Mouse (Mus musculus) neural tube, postnatal 0 days (tissue): ENCODE results near the gene Gm13275. TPM values are rescaled to one million over a fixed set of nuclear protein-coding genes. Genes with fewer than 3 reads are reported as not detected.

ENCODE experiments used
- polyA plus RNA-seq: library from polyadenylated mRNA; unstranded; fragments of >200 nt; fragmentation: Nextera tagmentation; extraction: Ambion mirVana; gene quantifications from 2 replicates; pipeline ENCODE4 v1.2.1, GENCODE M21; 2015

Gene Gm13275
- not detected in 2 replicates for polyA plus RNA-seq

DNA sequence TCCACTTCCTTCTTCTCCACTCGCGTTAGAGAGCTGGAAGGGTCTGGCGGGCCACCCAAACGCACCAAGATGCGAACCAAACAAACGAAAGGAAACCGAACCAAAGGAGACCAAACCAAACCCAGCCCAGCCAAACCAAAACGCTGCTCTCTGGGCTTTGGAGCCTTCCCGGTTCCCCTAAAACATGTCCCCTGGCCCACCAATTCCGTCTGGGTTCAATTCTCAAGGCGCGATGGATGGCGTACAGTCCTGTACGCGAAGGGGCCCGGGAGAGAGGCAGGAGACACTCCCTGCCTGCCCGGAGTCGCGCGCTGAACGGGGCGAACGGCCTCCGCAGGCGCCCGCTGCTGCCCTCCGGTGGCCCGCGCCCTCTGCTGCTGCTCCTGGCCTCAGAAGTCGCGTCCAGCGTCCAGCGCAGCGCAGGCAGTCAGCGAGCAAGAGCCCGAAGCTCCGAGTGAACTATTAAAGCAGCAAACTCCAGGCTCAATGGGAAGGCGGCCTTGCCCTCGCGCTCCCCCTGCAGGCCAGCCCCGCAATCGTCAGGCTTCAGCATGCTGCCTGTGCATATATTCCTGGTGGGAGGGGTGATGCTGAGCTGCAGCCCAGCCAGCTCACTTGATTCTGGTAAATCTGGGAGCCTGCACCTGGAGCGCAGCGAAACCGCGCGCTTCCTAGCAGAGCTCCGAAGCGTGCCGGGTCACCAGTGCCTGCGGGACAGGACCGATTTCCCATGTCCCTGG, at the start of gene Gm13275:
Gm13275 (plus strand) TSS at position 552 of the 740 bp plus-strand sequence.

DNA sequence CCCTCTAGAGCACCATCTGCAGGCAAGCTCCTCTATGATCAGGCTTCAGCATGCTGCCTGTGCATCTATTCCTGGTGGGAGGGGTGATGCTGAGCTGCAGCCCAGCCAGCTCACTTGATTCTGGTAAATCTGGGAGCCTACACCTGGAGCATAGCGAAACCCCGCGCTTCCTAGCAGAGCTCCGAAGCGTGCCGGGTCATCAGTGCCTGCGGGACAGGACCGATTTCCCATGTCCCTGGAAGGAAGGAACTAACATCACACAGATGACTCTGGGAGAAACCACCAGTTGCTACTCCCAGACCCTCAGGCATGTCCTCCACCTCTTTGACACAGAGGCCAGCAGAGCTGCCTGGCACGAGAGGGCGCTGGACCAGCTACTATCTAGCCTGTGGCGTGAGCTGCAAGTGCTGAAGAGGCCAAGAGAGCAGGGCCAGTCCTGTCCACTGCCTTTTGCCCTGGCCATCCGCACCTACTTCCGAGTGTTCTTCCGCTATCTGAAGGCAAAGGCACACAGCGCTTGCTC, 39.4 kb upstream of the Gm13275 start, which contains the start of gene Gm13271:
Gm13271 (plus strand) TSS at position 51 of the 523 bp plus-strand sequence.

DNA sequence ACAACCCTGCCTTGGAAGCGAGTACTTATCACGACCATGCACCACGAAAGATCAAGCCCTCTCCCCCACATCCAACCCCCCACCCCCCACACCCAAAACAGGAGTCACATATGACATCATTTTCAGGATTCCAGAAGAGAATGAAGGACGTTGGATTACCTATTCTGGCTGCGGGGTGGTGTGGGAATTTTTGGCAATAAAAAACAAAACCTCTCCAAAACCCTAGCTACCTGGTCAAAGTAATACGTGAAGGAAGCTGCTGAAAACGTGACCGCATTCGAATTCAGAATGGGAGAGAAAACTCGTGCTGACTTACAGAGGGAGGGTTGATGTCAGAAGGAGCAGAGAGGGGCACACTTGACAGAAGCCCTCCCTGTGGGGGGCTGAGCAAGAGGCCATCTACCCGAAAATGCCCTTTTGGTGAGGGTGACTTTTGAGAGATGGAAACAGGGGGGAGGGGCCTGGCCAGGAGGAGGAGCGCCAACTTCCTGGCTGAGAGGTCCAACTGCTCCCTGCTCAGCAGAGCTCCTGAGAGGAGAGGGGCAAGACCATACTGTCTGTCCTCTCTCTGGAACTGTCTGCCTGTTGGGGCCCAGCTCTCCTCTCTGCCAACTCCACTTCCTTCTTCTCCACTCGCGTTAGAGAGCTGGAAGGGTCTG, 34.5 kb upstream of the Gm13275 start, which contains the start of gene Gm13283:
Gm13283 (plus strand) TSS at position 510 of the 659 bp plus-strand sequence.

DNA sequence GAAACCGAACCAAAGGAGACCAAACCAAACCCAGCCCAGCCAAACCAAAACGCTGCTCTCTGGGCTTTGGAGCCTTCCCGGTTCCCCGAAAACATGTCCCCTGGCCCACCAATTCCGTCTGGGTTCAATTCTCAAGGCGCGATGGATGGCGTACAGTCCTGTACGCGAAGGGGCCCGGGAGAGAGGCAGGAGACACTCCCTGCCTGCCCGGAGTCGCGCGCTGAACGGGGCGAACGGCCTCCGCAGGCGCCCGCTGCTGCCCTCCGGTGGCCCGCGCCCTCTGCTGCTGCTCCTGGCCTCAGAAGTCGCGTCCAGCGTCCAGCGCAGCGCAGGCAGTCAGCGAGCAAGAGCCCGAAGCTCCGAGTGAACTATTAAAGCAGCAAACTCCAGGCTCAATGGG, 20.8 kb upstream of the Gm13275 start, which contains the start of gene Gm13290:
Gm13290 (plus strand) TSS at position 301 of the 400 bp plus-strand sequence.

DNA sequence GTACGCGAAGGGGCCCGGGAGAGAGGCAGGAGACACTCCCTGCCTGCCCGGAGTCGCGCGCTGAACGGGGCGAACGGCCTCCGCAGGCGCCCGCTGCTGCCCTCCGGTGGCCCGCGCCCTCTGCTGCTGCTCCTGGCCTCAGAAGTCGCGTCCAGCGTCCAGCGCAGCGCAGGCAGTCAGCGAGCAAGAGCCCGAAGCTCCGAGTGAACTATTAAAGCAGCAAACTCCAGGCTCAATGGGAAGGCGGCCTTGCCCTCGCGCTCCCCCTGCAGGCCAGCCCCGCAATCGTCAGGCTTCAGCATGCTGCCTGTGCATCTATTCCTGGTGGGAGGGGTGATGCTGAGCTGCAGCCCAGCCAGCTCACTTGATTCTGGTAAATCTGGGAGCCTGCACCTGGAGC, 17.7 kb upstream of the Gm13275 start, which contains the start of gene Gm13289:
Gm13289 (plus strand) TSS at position 301 of the 400 bp plus-strand sequence.

DNA sequence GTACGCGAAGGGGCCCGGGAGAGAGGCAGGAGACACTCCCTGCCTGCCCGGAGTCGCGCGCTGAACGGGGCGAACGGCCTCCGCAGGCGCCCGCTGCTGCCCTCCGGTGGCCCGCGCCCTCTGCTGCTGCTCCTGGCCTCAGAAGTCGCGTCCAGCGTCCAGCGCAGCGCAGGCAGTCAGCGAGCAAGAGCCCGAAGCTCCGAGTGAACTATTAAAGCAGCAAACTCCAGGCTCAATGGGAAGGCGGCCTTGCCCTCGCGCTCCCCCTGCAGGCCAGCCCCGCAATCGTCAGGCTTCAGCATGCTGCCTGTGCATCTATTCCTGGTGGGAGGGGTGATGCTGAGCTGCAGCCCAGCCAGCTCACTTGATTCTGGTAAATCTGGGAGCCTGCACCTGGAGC, 14.7 kb upstream of the Gm13275 start, which contains the start of gene Gm13272:
Gm13272 (plus strand) TSS at position 301 of the 400 bp plus-strand sequence.

DNA sequence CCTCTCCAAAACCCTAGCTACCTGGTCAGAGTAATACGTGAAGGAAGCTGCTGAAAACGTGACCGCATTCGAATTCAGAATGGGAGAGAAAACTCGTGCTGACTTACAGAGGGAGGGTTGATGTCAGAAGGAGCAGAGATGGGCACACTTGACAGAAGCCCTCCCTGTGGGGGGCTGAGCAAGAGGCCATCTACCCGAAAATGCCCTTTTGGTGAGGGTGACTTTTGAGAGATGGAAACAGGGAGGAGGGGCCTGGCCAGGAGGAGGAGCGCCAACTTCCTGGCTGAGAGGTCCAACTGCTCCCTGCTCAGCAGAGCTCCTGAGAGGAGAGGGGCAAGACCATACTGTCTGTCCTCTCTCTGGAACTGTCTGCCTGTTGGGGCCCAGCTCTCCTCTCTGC, 12.5 kb upstream of the Gm13275 start, which contains the start of gene Ifnz:
Ifnz (plus strand) TSS at position 301 of the 400 bp plus-strand sequence.

DNA sequence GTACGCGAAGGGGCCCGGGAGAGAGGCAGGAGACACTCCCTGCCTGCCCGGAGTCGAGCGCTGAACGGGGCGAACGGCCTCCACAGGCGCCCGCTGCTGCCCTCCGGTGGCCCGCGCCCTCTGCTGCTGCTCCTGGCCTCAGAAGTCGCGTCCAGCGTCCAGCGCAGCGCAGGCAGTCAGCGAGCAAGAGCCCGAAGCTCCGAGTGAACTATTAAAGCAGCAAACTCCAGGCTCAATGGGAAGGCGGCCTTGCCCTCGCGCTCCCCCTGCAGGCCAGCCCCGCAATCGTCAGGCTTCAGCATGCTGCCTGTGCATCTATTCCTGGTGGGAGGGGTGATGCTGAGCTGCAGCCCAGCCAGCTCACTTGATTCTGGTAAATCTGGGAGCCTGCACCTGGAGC, 8.9 kb upstream of the Gm13275 start, which contains the start of gene Gm13276:
Gm13276 (plus strand) TSS at position 301 of the 400 bp plus-strand sequence.

DNA sequence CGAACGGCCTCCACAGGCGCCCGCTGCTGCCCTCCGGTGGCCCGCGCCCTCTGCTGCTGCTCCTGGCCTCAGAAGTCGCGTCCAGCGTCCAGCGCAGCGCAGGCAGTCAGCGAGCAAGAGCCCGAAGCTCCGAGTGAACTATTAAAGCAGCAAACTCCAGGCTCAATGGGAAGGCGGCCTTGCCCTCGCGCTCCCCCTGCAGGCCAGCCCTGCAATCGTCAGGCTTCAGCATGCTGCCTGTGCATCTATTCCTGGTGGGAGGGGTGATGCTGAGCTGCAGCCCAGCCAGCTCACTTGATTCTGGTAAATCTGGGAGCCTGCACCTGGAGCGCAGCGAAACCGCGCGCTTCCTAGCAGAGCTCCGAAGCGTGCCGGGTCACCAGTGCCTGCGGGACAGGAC, 5.9 kb upstream of the Gm13275 start, which contains the start of gene Gm13277:
Gm13277 (plus strand) TSS at position 231 of the 400 bp plus-strand sequence.

DNA sequence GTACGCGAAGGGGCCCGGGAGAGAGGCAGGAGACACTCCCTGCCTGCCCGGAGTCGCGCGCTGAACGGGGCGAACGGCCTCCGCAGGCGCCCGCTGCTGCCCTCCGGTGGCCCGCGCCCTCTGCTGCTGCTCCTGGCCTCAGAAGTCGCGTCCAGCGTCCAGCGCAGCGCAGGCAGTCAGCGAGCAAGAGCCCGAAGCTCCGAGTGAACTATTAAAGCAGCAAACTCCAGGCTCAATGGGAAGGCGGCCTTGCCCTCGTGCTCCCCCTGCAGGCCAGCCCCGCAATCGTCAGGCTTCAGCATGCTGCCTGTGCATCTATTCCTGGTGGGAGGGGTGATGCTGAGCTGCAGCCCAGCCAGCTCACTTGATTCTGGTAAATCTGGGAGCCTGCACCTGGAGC, 3.0 kb upstream of the Gm13275 start, which contains the start of gene Gm13278:
Gm13278 (plus strand) TSS at position 301 of the 400 bp plus-strand sequence.

DNA sequence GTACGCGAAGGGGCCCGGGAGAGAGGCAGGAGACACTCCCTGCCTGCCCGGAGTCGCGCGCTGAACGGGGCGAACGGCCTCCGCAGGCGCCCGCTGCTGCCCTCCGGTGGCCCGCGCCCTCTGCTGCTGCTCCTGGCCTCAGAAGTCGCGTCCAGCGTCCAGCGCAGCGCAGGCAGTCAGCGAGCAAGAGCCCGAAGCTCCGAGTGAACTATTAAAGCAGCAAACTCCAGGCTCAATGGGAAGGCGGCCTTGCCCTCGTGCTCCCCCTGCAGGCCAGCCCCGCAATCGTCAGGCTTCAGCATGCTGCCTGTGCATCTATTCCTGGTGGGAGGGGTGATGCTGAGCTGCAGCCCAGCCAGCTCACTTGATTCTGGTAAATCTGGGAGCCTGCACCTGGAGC, 2.8 kb downstream of the Gm13275 start, which contains the start of gene Gm13279:
Gm13279 (plus strand) TSS at position 301 of the 400 bp plus-strand sequence.

DNA sequence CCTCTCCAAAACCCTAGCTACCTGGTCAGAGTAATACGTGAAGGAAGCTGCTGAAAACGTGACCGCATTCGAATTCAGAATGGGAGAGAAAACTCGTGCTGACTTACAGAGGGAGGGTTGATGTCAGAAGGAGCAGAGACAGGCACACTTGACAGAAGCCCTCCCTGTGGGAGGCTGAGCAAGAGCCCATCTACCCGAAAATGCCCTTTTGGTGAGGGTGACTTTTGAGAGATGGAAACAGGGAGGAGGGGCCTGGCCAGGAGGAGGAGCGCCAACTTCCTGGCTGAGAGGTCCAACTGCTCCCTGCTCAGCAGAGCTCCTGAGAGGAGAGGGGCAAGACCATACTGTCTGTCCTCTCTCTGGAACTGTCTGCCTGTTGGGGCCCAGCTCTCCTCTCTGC, 5.1 kb downstream of the Gm13275 start, which contains the start of gene Gm13285:
Gm13285 (plus strand) TSS at position 301 of the 400 bp plus-strand sequence.

DNA sequence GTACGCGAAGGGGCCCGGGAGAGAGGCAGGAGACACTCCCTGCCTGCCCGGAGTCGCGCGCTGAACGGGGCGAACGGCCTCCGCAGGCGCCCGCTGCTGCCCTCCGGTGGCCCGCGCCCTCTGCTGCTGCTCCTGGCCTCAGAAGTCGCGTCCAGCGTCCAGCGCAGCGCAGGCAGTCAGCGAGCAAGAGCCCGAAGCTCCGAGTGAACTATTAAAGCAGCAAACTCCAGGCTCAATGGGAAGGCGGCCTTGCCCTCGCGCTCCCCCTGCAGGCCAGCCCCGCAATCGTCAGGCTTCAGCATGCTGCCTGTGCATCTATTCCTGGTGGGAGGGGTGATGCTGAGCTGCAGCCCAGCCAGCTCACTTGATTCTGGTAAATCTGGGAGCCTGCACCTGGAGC, 8.7 kb downstream of the Gm13275 start, which contains the start of gene Gm13287:
Gm13287 (plus strand) TSS at position 301 of the 400 bp plus-strand sequence.

DNA sequence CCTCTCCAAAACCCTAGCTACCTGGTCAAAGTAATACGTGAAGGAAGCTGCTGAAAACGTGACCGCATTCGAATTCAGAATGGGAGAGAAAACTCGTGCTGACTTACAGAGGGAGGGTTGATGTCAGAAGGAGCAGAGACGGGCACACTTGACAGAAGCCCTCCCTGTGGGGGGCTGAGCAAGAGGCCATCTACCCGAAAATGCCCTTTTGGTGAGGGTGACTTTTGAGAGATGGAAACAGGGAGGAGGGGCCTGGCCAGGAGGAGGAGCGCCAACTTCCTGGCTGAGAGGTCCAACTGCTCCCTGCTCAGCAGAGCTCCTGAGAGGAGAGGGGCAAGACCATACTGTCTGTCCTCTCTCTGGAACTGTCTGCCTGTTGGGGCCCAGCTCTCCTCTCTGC, 10.9 kb downstream of the Gm13275 start, which contains the start of gene Gm13288:
Gm13288 (plus strand) TSS at position 301 of the 400 bp plus-strand sequence.

DNA sequence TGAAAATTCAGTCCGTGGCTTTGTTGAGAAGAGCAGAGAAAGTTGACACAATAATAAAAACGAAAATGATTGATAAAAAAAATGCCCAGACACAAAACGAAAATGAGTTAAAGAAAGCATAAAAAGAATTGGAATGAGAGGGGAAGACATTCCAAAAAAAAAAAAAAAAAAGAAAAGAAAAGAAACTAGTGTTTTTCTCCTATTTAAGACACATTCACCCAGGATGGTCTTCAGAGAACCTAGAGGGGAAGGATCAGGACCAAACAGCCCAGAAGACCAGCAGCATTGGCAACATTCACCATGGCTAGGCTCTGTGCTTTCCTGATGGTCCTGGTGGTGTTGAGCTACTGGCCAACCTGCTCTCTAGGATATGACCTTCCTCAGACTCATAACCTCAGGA, 21.6 kb downstream of the Gm13275 start, which contains the start of gene Ifna7:
Ifna7 (plus strand) TSS at position 301 of the 400 bp plus-strand sequence.

DNA sequence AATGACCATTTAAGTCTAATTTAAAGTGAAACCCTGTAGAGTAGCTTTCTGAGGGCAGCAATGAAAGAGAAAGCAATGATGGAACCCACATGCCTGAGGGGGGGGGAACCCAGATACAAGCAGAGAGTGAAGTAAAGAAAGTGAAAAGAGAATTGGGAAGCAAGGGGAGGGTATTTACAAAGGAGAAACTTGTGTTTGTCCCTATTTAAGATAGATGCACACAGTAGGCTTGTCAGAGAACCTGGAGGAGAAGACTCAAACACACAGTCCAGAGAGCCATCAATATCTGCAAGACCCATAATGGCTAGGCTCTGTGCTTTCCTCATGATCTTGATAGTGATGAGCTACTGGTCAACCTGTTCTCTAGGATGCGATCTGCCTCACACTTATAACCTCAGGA, 25.4 kb downstream of the Gm13275 start, which contains the start of gene Ifna11:
Ifna11 (plus strand) TSS at position 301 of the 400 bp plus-strand sequence.

DNA sequence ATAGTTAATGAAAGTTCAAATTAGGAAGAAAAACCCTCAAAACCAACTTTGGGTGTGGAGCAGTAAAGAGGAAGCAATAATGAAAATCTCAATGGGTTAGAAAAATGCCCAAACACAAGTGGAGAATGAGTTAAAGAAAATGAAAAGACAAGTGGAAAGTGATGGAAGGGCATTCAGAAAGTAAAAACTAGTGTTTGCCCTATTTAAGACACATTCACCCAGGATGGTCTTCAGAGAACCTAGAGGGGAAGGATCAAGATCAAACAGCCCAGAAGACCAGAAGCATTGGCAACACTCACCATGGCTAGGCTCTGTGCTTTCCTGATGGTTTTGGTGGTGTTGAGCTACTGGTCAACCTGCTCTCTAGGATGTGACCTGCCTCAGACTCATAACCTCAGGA, 32.8 kb downstream of the Gm13275 start, which contains the start of gene Ifna6:
Ifna6 (plus strand) TSS at position 301 of the 400 bp plus-strand sequence.

DNA sequence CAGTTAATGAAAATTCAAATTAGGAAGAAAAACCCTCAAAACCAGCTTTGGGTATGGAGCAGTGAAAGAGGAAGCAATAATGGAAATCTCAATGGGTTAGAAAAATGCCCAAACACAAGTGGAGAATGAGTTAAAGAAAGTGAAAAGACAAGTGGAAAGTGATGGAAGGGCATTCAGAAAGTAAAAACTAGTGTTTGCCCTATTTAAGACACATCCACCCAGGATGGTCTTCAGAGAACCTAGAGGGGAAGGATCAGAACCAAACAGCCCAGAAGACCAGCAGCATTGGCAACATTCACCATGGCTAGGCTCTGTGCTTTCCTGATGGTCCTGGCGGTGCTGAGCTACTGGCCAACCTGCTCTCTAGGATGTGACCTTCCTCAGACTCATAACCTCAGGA, 40.9 kb downstream of the Gm13275 start, which contains the start of gene Ifna5:
Ifna5 (plus strand) TSS at position 301 of the 400 bp plus-strand sequence.

DNA sequence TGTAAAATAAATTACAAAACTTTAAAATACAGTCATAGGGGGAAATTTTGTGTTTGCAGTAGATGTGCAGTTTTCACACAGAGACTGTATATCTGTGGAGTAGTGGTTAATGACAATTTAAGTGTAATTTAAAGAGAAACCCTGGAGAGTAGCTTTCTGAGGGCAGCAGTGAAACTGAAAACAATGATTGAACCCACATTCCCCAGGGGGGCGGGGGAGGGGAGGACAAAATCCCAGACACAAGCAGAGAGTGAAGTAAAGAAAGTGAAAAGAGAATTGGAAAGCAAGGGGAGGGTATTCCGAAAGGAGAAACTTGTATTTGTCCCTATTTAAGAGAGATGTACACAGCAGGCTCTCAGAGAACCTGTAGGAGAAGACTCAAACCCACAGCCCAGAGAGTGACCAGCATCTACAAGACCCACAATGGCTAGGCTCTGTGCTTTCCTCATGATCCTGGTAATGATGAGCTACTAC, 47.2 kb downstream of the Gm13275 start, which contains the start of gene Ifna4:
Ifna4 (plus strand) TSS at position 424 of the 474 bp plus-strand sequence.

